Mouse (Mus musculus): ENCODE measurements around the gene Tom1l1.
"Not testable (repeated sequence)": the region's sequence is repeated elsewhere in the genome, so short reads cannot be mapped to it uniquely, and the experiment has no call there.

Gene Tom1l1

GRCm38 (mm10) chr11:90687460-90688416 lies at the start of gene Tom1l1:
TSS of gene Tom1l1 (minus strand) at chr11:90688366.
- DNase-seq, result peak; percentile 4

DNA sequence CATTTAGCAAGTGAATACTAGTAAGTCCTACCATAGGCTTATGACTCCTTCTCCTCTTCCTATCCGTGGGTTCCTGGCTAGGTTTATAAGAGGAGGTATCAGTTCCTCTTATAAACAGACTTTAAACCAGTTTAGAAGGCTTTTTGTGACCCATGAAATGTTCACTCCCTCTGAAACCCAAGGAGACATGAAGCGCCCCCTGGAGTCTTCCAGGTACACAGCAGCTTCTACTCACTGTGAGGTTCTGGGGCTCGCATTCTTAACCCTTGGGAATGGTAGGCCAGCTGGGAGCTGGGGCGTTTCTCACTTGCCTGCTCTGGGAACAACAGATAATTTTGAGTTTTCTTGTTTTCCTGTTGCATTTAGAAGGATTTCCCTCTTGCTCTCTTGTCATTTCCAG lies 45.4 kb upstream of the Tom1l1 start:
- DNase-seq, result no peak

- DNase-seq, result no peak
These were observed 39.4 kb upstream of the Tom1l1 start for GRCm38 (mm10) chr11:90727354-90728125.

DNA sequence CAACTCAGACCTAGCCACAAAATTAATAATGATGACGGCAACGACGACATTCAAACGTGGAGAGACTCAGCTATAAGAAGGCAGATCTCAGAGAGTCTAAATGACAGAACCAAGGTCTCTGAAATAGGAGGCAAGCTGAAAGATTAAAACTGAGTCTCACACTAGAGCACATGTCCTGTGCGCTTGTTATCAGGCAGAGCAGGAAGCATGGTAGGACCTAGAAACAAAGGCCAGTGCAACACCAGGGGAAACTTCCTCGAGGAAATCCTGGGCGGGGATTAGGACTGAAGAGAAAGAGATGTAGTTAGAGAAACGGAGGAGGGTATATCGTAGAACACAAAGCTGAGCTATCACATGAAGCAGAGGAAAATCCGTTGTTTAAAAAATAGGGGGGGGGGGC lies 38.6 kb upstream of the Tom1l1 start:
- no peak for DNase-seq

- DNase-seq, result no peak
These were observed 34.1 kb upstream of the Tom1l1 start for GRCm38 (mm10) chr11:90722304-90722703.

GRCm38 (mm10) chr11:90717719-90718118 lies 29.6 kb upstream of the Tom1l1 start:
- DNase-seq, result no peak

- no peak for DNase-seq
These were observed 23.4 kb upstream of the Tom1l1 start for GRCm38 (mm10) chr11:90711596-90711995.

GRCm38 (mm10) chr11:90707134-90707533 lies 19.0 kb upstream of the Tom1l1 start:
- DNase-seq, result not testable (repeated sequence)

DNA sequence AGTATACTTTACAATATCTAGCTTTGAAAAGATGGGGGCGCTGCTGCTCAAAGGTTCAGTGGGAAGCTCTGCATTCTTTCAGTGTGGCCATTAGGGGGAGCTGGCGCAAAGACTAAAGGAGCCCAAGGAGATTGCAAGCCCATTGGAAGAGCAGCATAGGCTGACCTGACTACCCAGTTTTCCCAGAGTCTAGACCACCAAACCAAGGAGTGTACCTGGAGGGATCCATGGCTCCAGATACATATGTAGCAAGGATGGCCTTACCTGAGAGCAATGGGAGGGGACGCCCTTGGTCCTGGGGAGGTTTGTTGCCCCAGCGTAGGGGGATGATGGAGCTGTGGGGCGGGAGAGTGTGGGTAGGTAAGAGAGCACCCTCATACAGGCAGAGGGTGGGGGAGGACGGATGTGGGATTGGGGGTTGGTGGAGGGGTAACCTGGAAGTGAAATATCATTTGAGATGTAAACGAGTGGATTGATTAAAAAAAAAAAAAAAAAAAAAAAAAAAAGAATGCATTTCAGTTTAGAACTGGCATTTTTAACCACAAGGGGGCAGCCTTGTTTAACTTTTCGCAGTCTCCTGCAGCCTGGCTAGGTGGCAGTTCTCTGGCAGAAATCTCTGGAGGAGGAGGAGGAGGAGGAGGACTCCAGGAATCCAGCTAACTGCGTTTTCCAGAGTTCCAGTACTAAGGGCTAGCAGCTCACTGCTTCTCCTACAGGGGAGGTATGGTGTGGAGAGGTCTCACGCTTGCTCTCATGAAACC lies 9.5 kb upstream of the Tom1l1 start:
- DNase-seq, result peak; percentile 49

DNA sequence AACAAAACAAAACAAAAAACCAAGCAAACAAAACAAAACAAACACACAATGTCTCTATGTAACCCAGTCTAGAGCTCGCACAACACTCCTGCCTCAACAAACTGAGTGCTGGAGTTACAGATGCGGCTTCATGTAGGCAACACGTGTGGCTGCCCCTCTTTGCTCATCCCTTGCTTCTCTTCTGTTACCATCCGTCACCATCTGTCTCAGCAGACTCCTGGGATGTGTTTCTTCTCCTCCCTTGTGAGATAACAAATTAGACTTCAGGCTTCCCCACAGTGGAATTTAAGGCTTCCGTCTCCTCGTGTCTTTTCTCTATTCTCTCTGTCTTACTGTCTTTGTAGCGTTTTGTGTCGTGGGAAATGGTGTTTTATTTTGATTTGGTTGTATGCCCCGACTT lies 7.6 kb upstream of the Tom1l1 start:
- DNase-seq, result no peak

GRCm38 (mm10) chr11:90694206-90694605 lies 6.0 kb upstream of the Tom1l1 start:
- no peak for DNase-seq

DNA sequence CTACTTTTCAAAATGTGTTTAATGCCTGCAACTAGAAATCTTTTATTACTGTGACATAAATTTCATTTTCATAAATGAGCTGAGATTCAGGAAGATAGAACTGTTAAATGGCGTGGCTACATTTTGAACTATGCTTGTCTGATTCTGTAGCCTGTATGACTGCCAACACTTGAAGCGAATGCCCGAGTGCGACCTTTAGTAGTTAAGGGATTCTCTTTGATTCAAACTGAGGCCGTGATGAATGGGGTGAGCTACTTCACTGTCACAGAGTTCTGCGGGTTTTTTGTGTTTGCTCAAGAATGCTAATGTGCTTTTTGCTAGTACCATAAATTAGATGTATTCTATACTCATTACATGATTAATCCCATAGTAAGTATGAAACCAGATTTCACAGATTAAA lies 2.2 kb upstream of the Tom1l1 start:
- DNase-seq, result no peak

GRCm38 (mm10) chr11:90687040-90687439 lies 1.1 kb downstream of the Tom1l1 start:
- no peak for DNase-seq

DNA sequence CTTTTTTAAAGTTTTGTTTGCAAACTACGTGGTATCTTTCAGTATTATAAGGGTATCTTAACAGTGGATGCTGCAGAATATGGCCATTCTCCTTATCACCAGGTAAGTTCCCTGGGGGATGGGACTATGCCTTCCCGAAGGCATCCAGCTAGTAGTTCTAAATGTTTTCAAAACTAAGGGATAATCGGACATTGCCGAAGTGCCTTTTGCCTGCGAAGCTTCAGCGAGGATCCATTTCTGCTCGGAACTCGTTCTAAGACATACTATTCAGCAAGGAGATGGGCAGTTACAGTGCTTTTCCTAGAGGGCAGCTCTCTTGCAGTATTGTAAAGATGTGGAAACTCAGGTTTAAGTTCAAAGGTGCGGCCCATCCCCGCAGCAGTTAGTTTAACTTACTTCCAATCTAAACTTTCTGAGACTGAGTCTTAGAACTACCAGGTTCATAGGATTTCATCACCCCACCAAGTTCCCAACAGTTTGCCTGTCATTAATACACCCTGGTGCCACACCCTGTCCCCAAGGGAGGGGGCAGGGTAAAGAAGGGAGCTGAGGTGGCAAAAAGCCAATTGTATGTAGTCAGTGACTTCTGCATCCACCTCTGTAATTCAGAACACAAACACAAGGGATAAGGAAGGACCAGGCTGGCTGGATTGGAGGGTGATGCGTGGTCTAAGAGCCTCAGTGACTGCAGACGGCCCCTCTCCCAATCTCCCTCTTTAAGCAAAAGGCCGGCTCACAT lies 1.7 kb downstream of the Tom1l1 start:
- no peak for DNase-seq

- no peak for DNase-seq
These were observed 3.0 kb downstream of the Tom1l1 start for GRCm38 (mm10) chr11:90685196-90685595.

GRCm38 (mm10) chr11:90684765-90685164 lies 3.4 kb downstream of the Tom1l1 start:
- no peak for DNase-seq

GRCm38 (mm10) chr11:90681171-90681570 lies 7.0 kb downstream of the Tom1l1 start:
- DNase-seq, result no peak

GRCm38 (mm10) chr11:90678582-90678981 lies 9.6 kb downstream of the Tom1l1 start:
- no peak for DNase-seq

- no peak for DNase-seq
These were observed 10.3 kb downstream of the Tom1l1 start for GRCm38 (mm10) chr11:90677771-90678288.

DNA sequence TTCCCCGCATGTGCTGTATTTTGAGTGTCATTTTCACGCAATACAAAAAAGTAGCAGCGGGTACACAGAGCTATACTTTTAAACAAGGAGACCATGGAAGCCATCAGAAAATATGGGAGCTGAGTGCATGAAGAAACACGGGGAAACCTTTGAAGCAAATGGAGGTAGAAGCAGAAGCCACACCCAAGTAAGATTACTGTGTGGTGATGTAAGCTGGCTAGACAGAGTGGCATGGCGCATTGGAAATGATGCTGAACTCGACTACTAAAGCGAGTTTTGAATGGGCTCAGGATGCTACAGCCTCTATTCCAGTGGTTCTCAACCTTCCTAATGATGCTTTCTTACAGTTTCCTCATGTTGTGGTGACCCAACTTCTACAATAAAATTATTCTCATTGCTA lies 11.1 kb downstream of the Tom1l1 start:
- no peak for DNase-seq

DNA sequence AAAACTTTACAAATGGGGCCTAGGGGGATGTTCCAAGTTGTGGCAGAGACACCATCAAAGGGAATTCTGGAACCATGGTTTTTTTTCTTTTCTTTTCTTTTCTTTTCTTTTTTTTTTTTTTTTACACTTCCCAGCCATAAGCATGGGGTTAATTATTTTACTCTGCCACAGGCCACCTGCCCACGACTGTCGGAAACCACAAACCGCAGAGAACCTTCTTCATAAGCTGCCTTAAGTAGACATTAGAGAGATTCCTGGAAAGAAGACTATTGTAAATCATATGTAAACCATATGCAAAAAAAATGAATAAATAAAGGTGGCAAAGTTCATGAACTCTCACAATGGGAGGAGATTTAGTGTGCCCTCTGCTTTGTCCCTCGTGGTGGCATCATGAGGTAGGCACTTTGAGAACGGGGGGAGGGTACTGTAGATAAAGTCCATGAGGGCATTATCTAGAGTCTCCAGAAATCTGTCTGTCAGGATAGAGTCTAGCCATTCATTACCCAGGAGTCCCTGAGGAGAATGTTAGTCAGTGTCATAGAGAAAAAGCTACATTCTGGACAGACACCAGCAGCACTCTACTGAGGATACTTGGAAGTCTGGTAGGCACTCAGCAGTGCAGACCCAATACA lies 12.6 kb downstream of the Tom1l1 start:
- DNase-seq, result no peak

DNA sequence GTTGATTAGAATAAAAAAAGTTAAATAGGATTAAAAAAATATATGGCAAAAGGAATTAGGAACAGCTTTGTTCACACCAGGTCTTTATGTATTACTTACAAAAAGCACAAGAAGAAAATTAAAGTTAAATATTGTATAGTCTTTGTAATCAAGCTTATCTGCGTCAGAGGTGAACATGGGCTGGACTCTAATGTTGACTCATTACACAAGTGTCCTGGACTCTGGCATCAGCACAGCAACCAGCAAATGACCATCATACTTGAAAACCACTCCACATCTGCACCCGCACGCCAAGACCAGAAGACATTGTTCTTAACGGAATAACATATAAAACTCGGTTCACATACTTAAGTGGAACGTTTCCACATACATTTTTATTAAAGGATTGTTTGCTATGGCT lies 20.8 kb downstream of the Tom1l1 start:
- DNase-seq, result no peak
